Mouse (Mus musculus): ENCODE results near the gene Vps13d. TPM values are rescaled to one million over a fixed set of nuclear protein-coding genes. Genes with fewer than 3 reads are reported as not detected.

Gene Vps13d
- polyA plus RNA-seq, 1 experiment from 2014 or later, result 11.4 TPM

DNA sequence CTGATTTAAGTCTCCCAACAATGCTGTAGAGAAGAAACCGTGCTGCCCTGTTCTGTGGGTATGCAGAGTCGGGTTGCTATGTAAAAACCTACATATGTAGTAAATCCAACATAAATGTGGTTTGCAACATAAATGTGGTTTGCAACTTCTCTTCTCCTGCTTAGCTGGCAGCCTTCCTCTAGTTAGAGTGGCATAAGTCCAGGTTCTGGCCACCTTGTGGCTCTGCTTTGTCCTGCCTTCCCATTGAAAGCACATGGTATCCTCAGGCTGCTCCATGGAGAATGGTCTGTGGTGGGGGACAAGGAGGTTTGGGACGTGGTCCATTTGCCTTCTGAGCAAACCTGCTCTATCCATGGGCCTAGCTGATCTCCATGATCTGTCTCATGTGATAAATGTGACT lies 243.9 kb downstream of the Vps13d start:
- H3K27ac ChIP-seq (ENCODE audit: low read depth, low read length), result no peak overlapping the region
- H3K9ac ChIP-seq (ENCODE audit: low read depth, low read length), result no peak overlapping the region
- no peak for ATAC-seq
- H3K27me3 ChIP-seq (replicated peaks; ENCODE audit: control insufficient read depth, insufficient read depth, low read length), result no peaks in the 10 kb centered on the region
- no peaks in the 10 kb centered on the region; the same call in 1 of the 2 replicates for H3K4me1 ChIP-seq (ENCODE audit: control insufficient read depth, insufficient read depth, low read depth, low read length)
- 90% methylated on average over 3 of the region's 3 CpGs for WGBS
- no peaks in the 10 kb centered on the region for H3K9me3 ChIP-seq (ENCODE audit: control insufficient read depth, low read length)
- H3K36me3 ChIP-seq (ENCODE audit: control insufficient read depth, insufficient read depth, low read length), result no peaks in the 10 kb centered on the region
- no peak overlapping the region for H3K4me3 ChIP-seq (ENCODE audit: low read length)
- H3K4me2 ChIP-seq (ENCODE audit: low read length), result no peak overlapping the region

DNA sequence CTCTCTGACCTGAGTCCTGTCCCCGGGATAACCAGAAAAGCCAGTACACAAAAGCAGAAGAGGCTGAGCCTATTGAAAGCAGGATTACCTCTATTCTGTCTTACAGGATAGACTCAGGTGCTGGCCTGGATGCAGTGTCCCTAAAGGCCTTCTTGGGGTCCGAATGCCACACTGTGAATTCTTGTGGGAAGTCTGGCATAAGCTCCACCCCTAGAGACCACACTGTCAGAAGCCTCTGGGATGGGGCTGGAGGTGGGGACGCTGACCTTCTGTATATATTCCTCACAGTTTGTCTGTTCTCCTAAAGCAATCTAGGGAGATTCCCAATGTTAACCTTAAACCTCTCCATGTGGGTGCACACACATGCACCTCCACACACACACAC lies 244.5 kb downstream of the Vps13d start:
- H3K27me3 ChIP-seq (replicated peaks; ENCODE audit: control insufficient read depth, insufficient read depth, low read length), result no peaks in the 10 kb centered on the region
- H3K4me3 ChIP-seq (ENCODE audit: low read length), result no peak overlapping the region
- H3K36me3 ChIP-seq (ENCODE audit: control insufficient read depth, insufficient read depth, low read length), result no peaks in the 10 kb centered on the region
- 68% methylated on average over 3 of the region's 3 CpGs for WGBS
- no peak overlapping the region for H3K27ac ChIP-seq (ENCODE audit: low read depth, low read length)
- no peaks in the 10 kb centered on the region for H3K9me3 ChIP-seq (ENCODE audit: control insufficient read depth, low read length)
- no peak overlapping the region for H3K4me2 ChIP-seq (ENCODE audit: low read length)
- ATAC-seq, result no peak
- H3K9ac ChIP-seq (ENCODE audit: low read depth, low read length), result no peak overlapping the region
- no peaks in the 10 kb centered on the region; the same call in 1 of the 2 replicates for H3K4me1 ChIP-seq (ENCODE audit: control insufficient read depth, insufficient read depth, low read depth, low read length)

DNA sequence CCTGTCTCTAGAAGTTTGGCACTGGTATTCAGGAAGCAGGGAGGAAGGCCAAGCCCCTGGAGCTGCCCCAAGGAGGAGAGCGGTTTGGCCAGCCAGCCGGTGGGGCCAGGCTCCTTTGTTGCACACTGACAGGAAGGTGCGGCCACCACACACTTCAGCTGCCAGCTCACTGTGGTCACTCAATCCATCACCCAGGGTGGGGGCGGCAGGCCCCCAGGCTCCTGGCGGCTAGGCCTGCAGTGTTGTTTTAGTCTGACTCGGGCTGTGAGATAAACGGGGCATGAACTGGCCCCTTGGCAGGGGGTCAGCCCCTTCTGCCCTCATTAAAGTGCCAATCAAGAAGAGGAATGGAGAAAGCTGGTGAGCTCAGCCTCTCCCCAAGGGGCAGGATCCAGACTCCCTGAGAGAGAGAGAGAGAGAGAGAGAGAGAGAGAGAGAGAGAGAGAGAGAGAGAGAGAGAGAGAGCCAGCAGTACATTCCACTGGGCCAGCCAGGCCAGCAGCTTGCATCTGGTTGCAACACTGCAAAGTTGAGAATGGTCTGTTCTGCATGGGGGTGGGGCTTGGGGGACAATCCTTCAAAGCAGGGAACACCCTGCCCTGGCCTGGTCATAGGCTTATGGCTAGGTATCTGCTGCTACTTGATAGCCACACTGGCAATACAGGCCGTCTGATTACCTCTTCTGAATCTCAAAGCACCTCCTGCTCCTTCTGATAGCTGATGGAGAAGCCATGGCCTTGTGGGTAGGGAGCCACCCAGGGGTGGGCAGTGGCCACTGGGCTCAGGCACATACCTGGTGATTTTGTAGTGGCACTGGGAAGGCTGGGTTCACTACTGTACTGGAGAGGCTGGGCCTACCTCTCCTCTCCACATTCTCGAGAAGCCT lies 245.1 kb downstream of the Vps13d start:
- Histone ChIP-seq H3K27ac (ENCODE audit: low read depth, low read length) (0 out of 2 replicates have a peak overlapping the region, but pooled peaks have one; percentile 33), H3K9ac (ENCODE audit: low read depth, low read length) (no peak overlapping the region)

DNA sequence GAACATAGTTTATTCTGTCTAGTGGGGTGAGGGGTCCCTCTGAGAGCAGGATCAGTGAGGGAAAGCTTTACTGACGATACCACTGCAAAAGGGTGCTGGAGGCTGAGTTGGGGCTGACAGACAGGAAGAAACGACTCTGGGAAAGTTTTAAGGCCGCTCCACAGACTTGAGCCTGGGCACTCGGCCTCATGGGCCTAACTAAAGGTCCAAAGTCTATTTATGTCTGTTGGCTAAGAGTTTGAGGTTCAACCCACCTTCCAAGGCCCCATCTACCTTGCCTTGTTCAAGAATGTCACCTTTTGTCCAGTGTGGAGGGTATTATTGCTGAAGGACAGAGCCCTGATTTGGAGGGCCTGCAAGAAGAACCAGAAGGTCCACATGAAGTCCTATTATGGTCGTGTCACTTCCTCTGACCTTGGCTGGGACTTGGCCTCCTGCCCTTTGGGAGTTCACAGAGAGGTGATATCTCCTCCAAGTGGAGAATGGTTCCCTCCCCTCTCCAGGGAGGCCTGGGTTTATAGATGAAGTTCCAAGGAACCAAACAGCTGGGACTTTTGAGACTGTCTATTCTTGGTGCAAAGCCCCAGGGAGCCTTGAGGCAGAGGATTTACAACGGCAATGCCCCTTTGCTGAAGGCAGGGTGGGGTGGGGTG lies 246.9 kb downstream of the Vps13d start:
- Histone ChIP-seq H3K9ac (ENCODE audit: low read depth, low read length) (no peak overlapping the region), H3K4me2 (ENCODE audit: low read length) (no peak overlapping the region), H3K36me3 (ENCODE audit: control insufficient read depth, insufficient read depth, low read length) (no peaks in the 10 kb centered on the region), H3K9me3 (ENCODE audit: control insufficient read depth, low read length) (no peaks in the 10 kb centered on the region), H3K27me3 (replicated peaks; ENCODE audit: control insufficient read depth, insufficient read depth, low read length) (no peaks in the 10 kb centered on the region), H3K27ac (ENCODE audit: low read depth, low read length) (no peak overlapping the region), H3K4me1 (ENCODE audit: control insufficient read depth, insufficient read depth, low read depth, low read length) (no peaks in the 10 kb centered on the region; the same call in 1 of the 2 replicates), H3K4me3 (ENCODE audit: low read length) (no peak overlapping the region)
- ATAC-seq, result no peak
- WGBS, result 70% methylated on average over 6 of the region's 6 CpGs

More for the DNA sequence above, 245.1 kb downstream of the Vps13d start:
- H3K27me3 ChIP-seq (replicated peaks; ENCODE audit: control insufficient read depth, insufficient read depth, low read length), result no peaks in the 10 kb centered on the region
- peak; percentile 92 for ATAC-seq
- no peak overlapping the region for H3K4me3 ChIP-seq (ENCODE audit: low read length)
- no peaks in the 10 kb centered on the region; the same call in 1 of the 2 replicates for H3K4me1 ChIP-seq (ENCODE audit: control insufficient read depth, insufficient read depth, low read depth, low read length)
- WGBS, result 17% methylated on average over 9 of the region's 9 CpGs
- no peak overlapping the region for H3K4me2 ChIP-seq (ENCODE audit: low read length)
- H3K9me3 ChIP-seq (ENCODE audit: control insufficient read depth, low read length), result no peaks in the 10 kb centered on the region
- H3K36me3 ChIP-seq (ENCODE audit: control insufficient read depth, insufficient read depth, low read length), result no peaks in the 10 kb centered on the region

DNA sequence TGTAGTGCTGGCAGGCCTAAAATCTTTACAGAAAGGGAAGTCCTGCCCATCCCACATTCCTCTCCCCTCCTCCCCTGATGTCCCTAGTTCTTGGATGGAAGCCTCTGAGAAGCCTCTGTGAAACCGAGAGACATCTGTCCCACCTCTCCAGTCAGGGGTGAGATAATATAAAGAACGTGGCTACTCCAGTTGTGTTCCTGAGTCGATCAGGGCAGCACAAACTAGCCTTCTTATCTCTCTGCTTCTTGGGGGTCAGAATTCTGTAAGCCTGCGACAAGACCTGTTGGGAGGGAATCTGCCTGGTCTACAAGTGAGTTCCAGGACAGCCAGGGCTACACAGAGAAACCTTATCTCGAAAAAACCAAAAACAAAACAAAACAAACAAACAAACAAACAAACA lies 251.5 kb downstream of the Vps13d start:
- Histone ChIP-seq H3K27me3 (replicated peaks; ENCODE audit: control insufficient read depth, insufficient read depth, low read length) (no peaks in the 10 kb centered on the region), H3K4me1 (ENCODE audit: control insufficient read depth, insufficient read depth, low read depth, low read length) (no peaks in the 10 kb centered on the region), H3K4me2 (ENCODE audit: low read length) (no peak overlapping the region), H3K4me3 (ENCODE audit: low read length) (no peak overlapping the region), H3K9ac (ENCODE audit: low read depth, low read length) (no peak overlapping the region), H3K27ac (ENCODE audit: low read depth, low read length) (no peak overlapping the region), H3K9me3 (ENCODE audit: control insufficient read depth, low read length) (no peaks in the 10 kb centered on the region), H3K36me3 (ENCODE audit: control insufficient read depth, insufficient read depth, low read length) (no peaks in the 10 kb centered on the region)
- WGBS, result 87% methylated on average over 5 of the region's 5 CpGs
- no peak for ATAC-seq

DNA sequence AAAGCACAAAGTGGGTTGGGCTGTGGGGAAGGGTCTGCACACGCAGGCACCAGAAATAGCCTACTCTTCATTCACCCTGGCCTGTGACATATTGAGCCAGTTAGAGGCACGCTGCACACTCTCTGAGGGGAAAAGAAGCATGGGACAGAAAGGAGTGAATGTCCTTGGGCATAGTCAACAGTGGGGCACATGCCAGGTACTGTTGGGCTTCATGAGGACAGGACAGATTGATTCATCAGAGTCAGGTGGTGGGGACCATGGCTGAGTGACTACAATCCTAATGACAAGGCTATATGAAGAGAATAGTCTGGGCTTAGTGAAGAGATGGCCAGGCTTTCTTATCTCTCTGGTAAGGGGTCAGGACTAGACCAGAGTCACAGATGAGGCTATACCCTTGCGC lies 252.4 kb downstream of the Vps13d start:
- Histone ChIP-seq H3K36me3 (ENCODE audit: control insufficient read depth, insufficient read depth, low read length) (no peaks in the 10 kb centered on the region), H3K27me3 (replicated peaks; ENCODE audit: control insufficient read depth, insufficient read depth, low read length) (no peaks in the 10 kb centered on the region), H3K4me1 (ENCODE audit: control insufficient read depth, insufficient read depth, low read depth, low read length) (no peaks in the 10 kb centered on the region), H3K9ac (ENCODE audit: low read depth, low read length) (no peak overlapping the region), H3K27ac (ENCODE audit: low read depth, low read length) (no peak overlapping the region), H3K9me3 (ENCODE audit: control insufficient read depth, low read length) (no peaks in the 10 kb centered on the region), H3K4me2 (ENCODE audit: low read length) (no peak overlapping the region), H3K4me3 (ENCODE audit: low read length) (no peak overlapping the region)
- WGBS, result 98% methylated on average over 3 of the region's 3 CpGs
- ATAC-seq, result no peak

DNA sequence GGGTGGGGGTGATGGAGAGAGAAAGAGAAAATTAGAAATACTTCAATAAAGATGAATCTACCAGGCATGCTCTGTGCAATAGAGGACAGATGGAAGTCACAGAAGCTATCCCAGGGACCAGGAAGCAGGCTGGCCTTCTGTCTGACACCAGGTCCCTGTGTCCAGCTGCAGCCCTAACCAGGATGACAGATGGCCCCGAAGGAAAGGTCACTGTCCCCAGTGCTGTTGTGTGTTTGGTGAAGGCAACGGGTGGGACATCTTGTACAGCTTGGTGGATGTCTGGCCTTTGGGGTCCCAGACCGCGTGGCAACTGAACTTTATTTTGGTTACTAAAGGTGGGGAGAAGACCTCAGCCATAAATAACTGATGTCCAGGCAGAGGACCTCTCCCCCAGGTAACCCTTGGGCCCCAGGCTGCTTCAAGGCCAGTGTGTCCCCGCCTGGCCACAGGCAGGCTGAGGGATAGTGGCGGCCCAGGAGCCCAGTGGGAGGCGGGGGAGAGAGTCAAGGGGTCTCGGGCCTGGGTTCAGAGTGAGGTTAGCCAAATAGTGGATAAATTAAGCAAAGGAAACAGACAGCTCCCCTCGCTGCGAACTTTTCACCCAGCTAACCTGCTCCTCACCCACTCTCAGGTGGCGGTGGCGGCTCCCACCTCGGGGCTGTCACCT lies 253.9 kb downstream of the Vps13d start:
- no peak for ATAC-seq
- no peaks in the 10 kb centered on the region for H3K9me3 ChIP-seq (ENCODE audit: control insufficient read depth, low read length)
- no peaks in the 10 kb centered on the region for H3K27me3 ChIP-seq (replicated peaks; ENCODE audit: control insufficient read depth, insufficient read depth, low read length)
- H3K36me3 ChIP-seq (ENCODE audit: control insufficient read depth, insufficient read depth, low read length), result no peaks in the 10 kb centered on the region
- H3K27ac ChIP-seq (ENCODE audit: low read depth, low read length), result no peak overlapping the region
- 80% methylated on average over 13 of the region's 13 CpGs for WGBS
- no peak overlapping the region for H3K4me3 ChIP-seq (ENCODE audit: low read length)
- H3K4me1 ChIP-seq (ENCODE audit: control insufficient read depth, insufficient read depth, low read depth, low read length), result no peaks in the 10 kb centered on the region
- no peak overlapping the region for H3K9ac ChIP-seq (ENCODE audit: low read depth, low read length)
- no peak overlapping the region for H3K4me2 ChIP-seq (ENCODE audit: low read length)

DNA sequence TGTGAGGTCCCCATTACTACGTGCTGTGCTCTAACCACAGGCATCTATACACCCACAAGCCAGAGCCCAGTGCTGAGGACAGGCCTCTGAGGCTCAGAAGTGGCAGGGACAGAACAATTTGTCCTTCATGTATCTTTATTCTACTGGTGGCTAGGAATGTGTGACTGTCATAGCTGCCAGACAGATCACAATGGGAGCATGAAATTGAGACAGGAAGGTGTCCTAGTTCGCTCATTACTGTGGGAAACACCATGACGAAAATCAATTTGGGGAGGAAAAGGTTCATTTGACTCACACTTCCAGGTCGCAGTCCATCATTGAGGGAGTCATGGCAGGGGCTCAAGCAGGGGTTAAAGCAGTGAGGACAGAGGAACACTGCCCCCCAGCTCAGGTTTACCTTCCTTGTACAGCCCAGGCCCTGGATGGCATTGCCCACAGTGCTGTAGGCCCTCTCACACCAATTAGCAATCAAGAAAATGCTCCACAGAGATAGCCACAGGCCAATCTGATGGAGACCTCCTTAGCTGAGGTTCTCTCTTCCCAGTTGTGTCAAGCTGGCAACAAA lies 254.9 kb downstream of the Vps13d start:
- H3K27me3 ChIP-seq (replicated peaks; ENCODE audit: control insufficient read depth, insufficient read depth, low read length), result no peaks in the 10 kb centered on the region
- no peak overlapping the region for H3K4me3 ChIP-seq (ENCODE audit: low read length)
- H3K4me2 ChIP-seq (ENCODE audit: low read length), result no peak overlapping the region
- no peaks in the 10 kb centered on the region for H3K9me3 ChIP-seq (ENCODE audit: control insufficient read depth, low read length)
- WGBS, result 57% methylated on average over 4 of the region's 4 CpGs
- no peak for ATAC-seq
- no peak overlapping the region for H3K9ac ChIP-seq (ENCODE audit: low read depth, low read length)
- no peaks in the 10 kb centered on the region for H3K36me3 ChIP-seq (ENCODE audit: control insufficient read depth, insufficient read depth, low read length)
- no peak overlapping the region for H3K27ac ChIP-seq (ENCODE audit: low read depth, low read length)
- H3K4me1 ChIP-seq (ENCODE audit: control insufficient read depth, insufficient read depth, low read depth, low read length), result no peaks in the 10 kb centered on the region
